In the genomic region with DNA sequence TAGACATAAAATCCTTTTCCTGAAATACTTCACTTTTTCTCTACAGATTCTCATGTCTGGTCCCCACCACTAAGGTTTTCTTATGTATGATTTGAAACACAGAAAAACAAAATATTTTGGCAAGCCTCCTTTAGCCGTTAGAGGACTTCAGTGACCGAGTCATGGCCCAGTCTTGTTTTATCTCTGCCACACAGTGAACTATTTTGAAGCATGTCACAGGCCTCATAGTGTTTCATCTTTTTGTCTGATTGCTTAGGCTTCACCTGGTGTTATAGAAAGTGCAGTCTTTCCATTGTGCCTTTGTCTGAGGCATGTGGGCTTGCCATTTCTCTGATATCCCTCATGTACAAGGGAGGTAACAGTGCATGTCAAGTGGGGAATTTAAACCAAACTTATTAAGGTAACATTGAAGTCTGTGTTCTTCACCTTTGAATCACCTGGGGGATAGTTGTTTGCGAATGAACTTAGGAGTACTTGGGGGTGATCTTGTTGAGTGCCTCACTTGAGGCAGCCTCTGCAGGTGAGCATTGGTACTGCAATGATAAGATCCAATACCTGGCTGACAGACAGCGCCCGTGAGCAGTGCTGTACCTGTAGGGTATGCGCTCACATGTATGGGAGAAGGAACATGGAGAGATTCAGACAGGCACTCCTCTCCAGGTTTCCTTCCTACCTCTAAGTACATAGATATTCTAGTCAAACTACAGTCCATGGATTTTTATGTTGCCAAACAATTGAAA, we compare ENCODE assay signal across 8 mouse cellular contexts. TPM values are rescaled to one million over a fixed set of nuclear protein-coding genes. Genes with fewer than 3 reads are reported as not detected.
A peak's percentile ranks its signal among the peaks of the same experiment; 100 is the strongest.
DNase-seq lines count a peak whose midpoint lies in the region; ATAC-seq and TF ChIP-seq lines count a peak whose summit lies in the region.

No protein-coding gene starts in this region.

- TF ChIP-seq POLR2A in brain, embryonic 14.5 days (IDR thresholded peaks at IDR 0.05; ENCODE audit: borderline replicate concordance, extremely low read depth, insufficient read depth, insufficient read length, poor library complexity, severe bottlenecking), result no peak

- no peak for ATAC-seq in forebrain, postnatal 0 days
- no peak for ATAC-seq in forebrain, embryonic 12.5 days (ENCODE audit: low FRiP score)
- ATAC-seq in lung, postnatal 0 days, result peak; percentile 40; the same call in 1 of the 2 replicates

- no peak overlapping the region for H3K9ac ChIP-seq in forebrain, postnatal 0 days
- no peak overlapping the region for H3K9ac ChIP-seq in forebrain, embryonic 12.5 days
- no peak overlapping the region for H3K9ac ChIP-seq in lung, postnatal 0 days (replicated peaks; ENCODE audit: low read depth)

- 0 out of 2 replicates have a peak, but pooled peaks cover 3% of the 10 kb centered on the region for H3K36me3 ChIP-seq in forebrain, postnatal 0 days (ENCODE audit: insufficient read depth)
- no peaks in the 10 kb centered on the region; the same call in 1 of the 2 replicates for H3K36me3 ChIP-seq in forebrain, embryonic 12.5 days (replicated peaks)
- H3K36me3 ChIP-seq in lung, postnatal 0 days (ENCODE audit: insufficient read depth, low read length), result 0 out of 2 replicates have a peak, but pooled peaks cover 9% of the 10 kb centered on the region

- no peak for TF ChIP-seq EP300 in lung, postnatal 0 days (IDR thresholded peaks at IDR 0.05)

- H3K4me2 ChIP-seq in forebrain, postnatal 0 days (ENCODE audit: low read depth), result no peak overlapping the region
- H3K4me2 ChIP-seq in forebrain, embryonic 12.5 days, result no peak overlapping the region
- H3K4me2 ChIP-seq in lung, postnatal 0 days (replicated peaks; ENCODE audit: low read depth, low read length), result no peak overlapping the region

- H3K4me1 ChIP-seq in forebrain, postnatal 0 days (ENCODE audit: insufficient read depth), result 0 out of 2 replicates have a peak, but pooled peaks cover 3% of the 10 kb centered on the region
- 0 out of 2 replicates have a peak, but pooled peaks cover 2% of the 10 kb centered on the region for H3K4me1 ChIP-seq in forebrain, embryonic 12.5 days
- no peaks in the 10 kb centered on the region; the same call in 1 of the 2 replicates for H3K4me1 ChIP-seq in lung, postnatal 0 days (ENCODE audit: insufficient read depth, low read depth, low read length)

- peak; percentile 50 for TF ChIP-seq CTCF in forebrain, postnatal 0 days (IDR thresholded peaks at IDR 0.05; ENCODE audit: low read depth)
- TF ChIP-seq CTCF in brain, embryonic 14.5 days (IDR thresholded peaks at IDR 0.05; ENCODE audit: borderline replicate concordance, extremely low read depth, insufficient read depth, insufficient read length), result peak; percentile 52; the same call in 1 of the 2 replicates
- peak; percentile 73 for TF ChIP-seq CTCF in lung, postnatal 0 days (IDR thresholded peaks at IDR 0.05)

- no peaks in the 10 kb centered on the region for H3K27me3 ChIP-seq in forebrain, postnatal 0 days (ENCODE audit: insufficient read depth, low read length)
- no peaks in the 10 kb centered on the region for H3K27me3 ChIP-seq in forebrain, embryonic 12.5 days
- H3K27me3 ChIP-seq in lung, postnatal 0 days (replicated peaks; ENCODE audit: insufficient read depth, low read length), result no peaks in the 10 kb centered on the region

- intact Hi-C loops in left cerebral cortex, postnatal 14 days (cut with DNase I), result no loop called here

- no peak for DNase-seq in forebrain, postnatal 0 days
- peak; percentile 52 to 62 for DNase-seq in B cell, adult 2 months
- DNase-seq in brain, embryonic 14.5 days (ENCODE audit: low read depth), result no peak
- peak; percentile 43 for DNase-seq in lung, postnatal 0 days (ENCODE audit: low spot score)
- DNase-seq in adipocyte (ENCODE audit: low spot score), result no peak
- no peak for DNase-seq in left cerebral cortex, postnatal 14 days (ENCODE audit: low spot score in 2 of 2)
- DNase-seq in MN1 (ENCODE audit: low spot score), result no peak

- H3K9me3 ChIP-seq in forebrain, postnatal 0 days (ENCODE audit: low read length), result no peaks in the 10 kb centered on the region
- H3K9me3 ChIP-seq in forebrain, embryonic 12.5 days, result no peaks in the 10 kb centered on the region
- no peaks in the 10 kb centered on the region for H3K9me3 ChIP-seq in lung, postnatal 0 days (ENCODE audit: low read length)

- H3K4me3 ChIP-seq in forebrain, postnatal 0 days (ENCODE audit: low read depth, low read length), result no peak overlapping the region
- no peak overlapping the region for H3K4me3 ChIP-seq in forebrain, embryonic 12.5 days (replicated peaks)
- no peak overlapping the region for H3K4me3 ChIP-seq in lung, postnatal 0 days (ENCODE audit: low read depth, low read length)

- no peak overlapping the region for H3K27ac ChIP-seq in forebrain, postnatal 0 days (ENCODE audit: low read depth, low read length)
- no peak overlapping the region for H3K27ac ChIP-seq in forebrain, embryonic 12.5 days
- H3K27ac ChIP-seq in lung, postnatal 0 days (ENCODE audit: low read length), result no peak overlapping the region

- 76% methylated on average over 6 of the region's 6 CpGs for WGBS in forebrain, postnatal 0 days
- 78% methylated on average over 6 of the region's 6 CpGs for WGBS in forebrain, embryonic 12.5 days
- WGBS in lung, postnatal 0 days, result 81% methylated on average over 6 of the region's 6 CpGs

RNA-seq across cellular contexts. Expression of a gene that starts 57.7 kb away (rescaled TPM):
- total RNA-seq in forebrain, postnatal 0 days (2014; rRNA removed), result 90.7 and 105 TPM in 2 replicates
- 189 and 216 TPM in 2 replicates for polyA plus RNA-seq in forebrain, postnatal 0 days (2015; fragmentation: Nextera tagmentation; extraction: Ambion mirVana)
- 227 and 240 TPM in 2 replicates for polyA plus RNA-seq in forebrain, embryonic 12.5 days (2016; fragmentation: Nextera tagmentation; extraction: Ambion mirVana)
- polyA plus RNA-seq in brain, embryonic 14.5 days (2012; rRNA removed), result 101 and 108 TPM in 2 replicates
- polyA plus RNA-seq in lung, postnatal 0 days (2015; fragmentation: Nextera tagmentation; extraction: Ambion mirVana), result 116 and 117 TPM in 2 replicates
- 100 to 1,000 TPM in 1 of 2 experiments, 10 to 100 TPM in 1; 97.1 to 102 TPM for total RNA-seq in left cerebral cortex, postnatal 14 days (2021)

RNA-seq across cellular contexts. Expression of a gene that starts 58.1 kb away (rescaled TPM):
- total RNA-seq in forebrain, postnatal 0 days (2014; rRNA removed), result 9.2 and 14.4 TPM in 2 replicates
- polyA plus RNA-seq in forebrain, postnatal 0 days (2015; fragmentation: Nextera tagmentation; extraction: Ambion mirVana), result 1.0 and 2.2 TPM in 2 replicates
- polyA plus RNA-seq in forebrain, embryonic 12.5 days (2016; fragmentation: Nextera tagmentation; extraction: Ambion mirVana), result 6.9 and 11.1 TPM in 2 replicates
- polyA plus RNA-seq in brain, embryonic 14.5 days (2012; rRNA removed), result 19.5 and 22.1 TPM in 2 replicates
- polyA plus RNA-seq in lung, postnatal 0 days (2015; fragmentation: Nextera tagmentation; extraction: Ambion mirVana), result 4.3 and 4.9 TPM in 2 replicates
- total RNA-seq in left cerebral cortex, postnatal 14 days (2021), result 10 to 100 TPM; 20.0 to 20.3 TPM

Comparison
In these comparisons a context has a peak if more than half of its experiments do, and no peak if none do; other contexts are left out.
1. DNase-seq: peak in B cell, adult 2 months (2 of 2) and lung, postnatal 0 days (single experiment); none in forebrain, postnatal 0 days (single experiment), brain, embryonic 14.5 days (single experiment), adipocyte (single experiment), left cerebral cortex, postnatal 14 days (0 of 2) and MN1 (single experiment).
2. Peak in every context shown above with its lines, with median percentiles within 50 percentile points of each other: CTCF ChIP-seq.